Mouse (Mus musculus) right cerebral cortex, postnatal 14 days (tissue): ENCODE results near the gene Mid1ip1.

Experiments used
- DNase-seq: peaks from one replicate; pipeline ENCODE4 v3.0.0; 2022

Gene Mid1ip1

DNA sequence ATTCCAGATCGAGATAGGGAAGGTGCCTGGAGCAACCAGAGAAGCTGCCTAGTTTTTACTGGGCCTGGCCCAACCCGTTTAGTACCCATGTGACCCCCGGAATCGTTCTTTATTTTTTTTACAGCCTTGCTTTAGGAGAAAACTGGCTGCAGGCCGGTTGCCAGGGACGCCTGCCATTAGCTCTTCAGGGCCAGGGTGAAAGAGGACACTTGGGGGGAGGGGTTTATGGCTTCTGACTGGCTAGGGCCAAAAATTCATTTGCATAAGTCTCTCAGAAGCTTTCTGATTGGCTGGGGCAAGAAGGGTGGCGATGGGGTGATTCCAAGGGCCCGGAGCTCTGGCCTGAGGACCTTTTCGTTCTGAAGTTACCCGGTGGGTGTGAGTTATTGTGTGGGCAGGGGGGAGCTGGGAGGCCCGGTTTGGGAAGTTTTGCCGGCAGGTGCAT is at the start of gene Mid1ip1:
Gene Mid1ip1, plus strand, starts transcription at position 318 of the 445 bp plus-strand sequence.
- DNase-seq = peak; percentile 22

DNA sequence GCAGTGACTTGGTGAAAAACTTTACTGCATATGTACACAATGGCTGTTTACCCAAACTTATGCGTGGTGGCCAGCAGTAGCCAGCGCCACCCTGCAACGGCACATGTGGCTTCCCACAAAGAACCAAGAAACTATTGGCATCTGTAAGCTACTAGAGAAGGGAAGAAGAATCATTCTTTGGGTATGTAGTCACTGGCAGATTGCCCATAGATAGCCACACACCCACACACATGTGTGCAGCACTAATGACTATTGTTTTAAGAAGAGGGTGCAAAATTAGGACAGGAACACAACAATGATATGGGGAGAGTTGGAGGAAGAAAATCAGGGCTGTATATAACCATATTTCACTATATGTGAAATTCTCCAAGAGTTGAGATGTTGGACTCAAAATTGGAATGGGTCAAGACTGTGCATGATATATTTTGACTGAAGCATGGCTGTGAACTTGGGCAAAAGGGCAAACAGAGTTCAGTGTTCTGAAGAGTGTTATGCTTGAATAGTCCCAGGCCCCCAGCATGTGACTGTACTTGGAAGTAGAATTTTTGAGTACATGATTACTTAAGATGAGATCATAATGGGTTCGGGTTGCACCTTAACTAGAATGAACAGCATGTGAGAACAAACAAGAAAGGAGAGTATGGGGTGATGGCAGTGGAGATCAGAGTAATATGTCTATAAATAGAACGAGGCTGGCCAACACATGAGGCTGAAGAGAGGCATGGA is 20.2 kb upstream of the Mid1ip1 start:
- DNase-seq = no peak

DNA sequence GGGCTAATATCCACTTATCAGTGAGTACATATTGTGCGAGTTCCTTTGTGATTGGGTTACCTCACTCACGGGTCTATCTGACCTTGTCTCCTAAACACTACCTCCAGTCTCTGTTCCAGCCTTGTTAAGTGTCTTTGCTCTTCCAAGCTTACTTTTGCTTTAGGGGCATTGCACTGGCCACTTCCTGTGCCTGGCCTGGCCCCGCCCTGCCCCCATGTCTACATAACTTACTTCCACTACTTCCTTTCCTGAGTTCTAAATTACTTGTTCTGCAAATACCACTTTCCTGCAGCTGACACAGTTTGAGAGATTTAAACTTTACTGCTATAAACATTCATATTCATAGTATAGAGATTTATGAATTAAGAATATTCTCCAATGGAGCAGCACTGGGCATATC is 8.1 kb upstream of the Mid1ip1 start:
- DNase-seq = no peak

DNA sequence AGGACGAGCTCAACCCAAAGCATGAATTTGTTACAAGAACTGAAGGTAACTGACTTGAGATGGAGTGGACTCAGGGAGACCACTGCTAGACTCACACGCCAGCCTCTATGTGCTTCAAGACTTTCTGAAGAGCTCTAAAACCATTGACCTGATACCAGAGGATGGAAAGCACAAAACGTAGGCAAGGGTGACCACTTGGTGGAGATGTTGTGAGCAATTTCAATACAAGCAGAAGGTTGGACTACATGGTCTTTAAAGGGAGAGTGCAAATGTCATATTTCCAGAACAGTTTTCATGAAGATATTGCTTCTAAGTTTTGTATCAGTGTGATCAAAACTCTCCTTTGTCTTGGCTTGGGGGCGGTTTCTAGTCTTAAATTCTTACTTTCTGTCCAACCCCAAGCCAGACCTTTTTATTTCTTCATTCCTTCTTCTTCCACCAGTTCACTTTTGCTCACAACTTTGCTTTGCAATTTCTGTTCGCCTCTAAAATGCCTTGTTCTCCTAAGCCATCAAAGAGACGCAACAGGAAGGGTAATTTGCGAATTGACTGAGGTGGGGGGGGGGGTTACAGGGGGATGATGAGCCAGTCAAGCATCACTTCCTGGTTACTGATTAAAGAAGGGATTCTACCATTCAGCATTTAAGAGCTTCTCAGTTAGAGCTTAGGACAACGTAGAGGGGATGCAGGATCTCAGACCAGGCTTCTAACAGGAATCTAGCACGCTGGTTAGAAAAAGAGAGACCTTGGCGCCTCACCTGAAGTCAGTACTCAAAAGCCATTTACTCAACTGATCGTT is 775 bp upstream of the Mid1ip1 start:
- no peak for DNase-seq

DNA sequence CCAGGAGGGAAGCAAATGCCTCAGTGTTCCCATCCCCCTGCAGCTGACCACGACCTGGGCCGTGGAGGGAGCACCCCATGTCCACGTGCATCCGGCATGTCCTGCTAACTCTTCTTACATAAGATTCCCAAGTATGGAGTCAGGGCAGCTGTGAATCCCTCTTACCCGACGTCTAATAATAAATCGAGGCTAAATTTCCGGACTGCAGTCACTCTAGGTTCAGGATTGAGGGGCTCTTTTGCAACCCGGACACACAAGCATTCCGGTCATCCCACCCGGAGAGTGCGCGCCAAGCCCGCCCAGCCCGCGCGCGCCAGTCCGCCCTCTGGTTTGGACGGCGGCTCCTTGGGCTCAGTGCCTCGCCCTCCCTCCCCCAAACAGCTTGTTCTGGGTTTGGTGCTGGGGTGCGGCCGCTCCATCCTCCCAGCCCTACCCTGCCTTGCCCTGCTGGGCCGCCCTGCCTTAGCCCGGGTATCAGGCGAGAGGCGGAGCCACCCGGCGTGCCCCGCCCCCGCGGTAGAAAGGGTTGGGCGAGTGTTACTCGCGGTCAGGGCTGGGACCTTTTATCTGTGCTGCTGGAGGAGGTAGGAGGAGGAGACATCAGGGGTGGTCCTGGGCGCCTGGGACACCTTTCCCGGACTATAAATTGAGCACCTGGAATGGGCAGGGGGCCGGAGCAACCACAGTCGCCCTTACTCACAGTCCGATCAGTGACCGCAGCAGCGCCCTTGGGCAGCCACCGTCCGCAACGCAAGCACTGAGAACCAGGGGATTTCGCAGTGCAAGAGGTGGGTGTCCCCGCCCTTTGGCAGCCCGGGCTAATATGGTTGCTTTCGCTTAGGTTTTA is 2.3 kb downstream of the Mid1ip1 start:
- peak; percentile 70 for DNase-seq

DNA sequence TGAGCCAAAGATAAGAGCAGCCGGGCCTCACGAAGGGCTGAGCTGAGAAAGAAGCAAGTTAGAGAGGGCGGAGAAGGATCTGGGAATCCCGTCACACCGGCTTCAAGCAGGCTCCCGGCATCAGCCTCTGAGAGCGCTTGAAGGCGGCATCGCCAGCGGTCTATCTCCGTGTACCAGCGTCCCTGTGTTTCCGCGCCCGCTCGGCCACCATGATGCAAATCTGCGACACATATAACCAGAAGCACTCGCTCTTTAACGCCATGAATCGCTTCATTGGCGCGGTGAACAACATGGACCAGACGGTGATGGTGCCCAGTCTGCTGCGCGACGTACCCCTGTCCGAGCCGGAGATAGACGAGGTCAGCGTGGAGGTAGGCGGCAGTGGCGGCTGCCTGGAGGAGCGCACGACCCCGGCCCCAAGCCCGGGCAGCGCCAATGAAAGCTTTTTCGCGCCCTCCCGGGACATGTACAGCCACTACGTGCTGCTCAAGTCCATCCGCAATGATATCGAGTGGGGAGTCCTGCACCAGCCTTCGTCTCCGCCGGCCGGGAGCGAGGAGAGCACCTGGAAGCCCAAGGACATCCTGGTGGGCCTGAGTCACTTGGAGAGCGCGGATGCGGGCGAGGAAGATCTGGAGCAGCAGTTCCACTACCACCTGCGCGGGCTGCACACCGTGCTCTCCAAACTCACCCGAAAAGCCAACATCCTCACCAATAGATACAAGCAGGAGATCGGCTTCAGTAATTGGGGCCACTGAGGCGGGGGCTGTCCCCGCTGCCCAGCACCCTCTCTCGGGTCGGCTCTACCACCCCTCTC is 3.4 kb downstream of the Mid1ip1 start:
- peak; percentile 45 for DNase-seq

DNA sequence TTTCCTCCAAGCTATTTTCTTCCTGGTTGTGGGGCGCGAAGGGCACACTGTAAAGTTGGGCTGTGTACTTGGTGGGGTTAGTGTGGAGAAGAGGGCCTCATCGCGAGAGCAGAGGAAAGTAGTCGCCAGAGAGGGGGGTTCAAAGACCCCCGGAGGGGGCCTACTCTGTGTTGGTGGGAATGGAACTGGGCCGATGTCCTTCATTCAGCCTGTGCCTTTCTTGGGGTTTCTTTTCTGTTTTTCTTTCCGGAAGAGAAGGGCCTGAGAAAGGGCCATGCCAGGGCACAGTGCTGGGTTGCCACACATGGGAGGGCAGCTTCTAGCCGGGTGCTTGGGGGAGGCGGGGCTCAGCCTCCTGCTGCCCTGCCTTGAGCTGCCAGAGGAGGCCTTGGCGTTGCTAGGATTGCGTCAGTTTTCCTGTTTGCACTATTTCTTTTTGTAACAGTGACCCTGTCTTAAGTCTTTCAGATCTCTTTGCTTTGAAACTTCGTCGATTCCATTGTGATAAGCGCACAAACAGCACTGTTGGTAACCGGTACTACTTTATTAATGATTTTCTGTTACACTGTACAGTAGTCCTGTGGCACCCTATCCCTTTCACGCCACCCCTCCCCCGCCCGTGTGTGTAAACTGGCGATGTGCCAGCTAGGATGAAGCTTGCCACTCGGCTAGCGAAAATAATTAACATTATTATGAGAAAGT is 4.2 kb downstream of the Mid1ip1 start:
- peak; percentile 45 for DNase-seq

DNA sequence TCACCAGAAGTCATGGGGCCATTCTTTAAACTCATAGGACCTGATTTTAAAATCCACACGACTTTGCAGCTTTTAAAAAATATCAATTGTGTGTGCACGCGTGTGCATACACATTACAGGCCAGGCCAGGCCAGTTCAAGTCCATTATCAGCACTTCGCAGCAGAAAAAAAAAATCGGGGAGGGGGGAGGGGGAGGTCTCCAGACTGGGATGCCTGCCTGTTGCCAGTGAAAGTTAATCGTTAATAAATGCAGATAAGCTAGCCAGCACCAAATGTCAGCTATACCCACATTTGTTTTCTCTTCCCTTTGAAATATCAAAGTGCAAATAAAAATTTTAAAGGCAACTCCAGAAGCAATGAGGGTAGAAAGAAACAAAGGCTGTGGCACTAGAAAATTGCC is 5.6 kb downstream of the Mid1ip1 start:
- DNase-seq = no peak

DNA sequence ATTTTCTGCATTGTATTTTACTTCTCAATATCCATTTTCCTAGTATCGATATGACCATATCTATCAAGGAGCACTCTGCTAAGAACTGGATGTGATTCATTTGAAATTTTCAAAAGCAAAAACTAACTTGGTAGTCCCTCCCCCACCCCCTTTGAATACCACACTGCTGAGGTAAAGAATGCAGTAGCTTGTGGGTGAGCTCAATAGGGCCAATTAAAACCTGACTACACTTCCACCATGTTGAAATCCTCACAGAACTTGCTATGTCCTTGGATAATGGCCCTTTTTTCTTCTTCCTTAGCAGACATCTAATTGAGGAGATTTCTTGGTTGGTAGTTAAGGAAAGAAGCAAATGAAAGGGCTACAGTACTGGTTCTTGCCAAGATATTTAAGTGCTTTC is 9.8 kb downstream of the Mid1ip1 start:
- DNase-seq = no peak

DNA sequence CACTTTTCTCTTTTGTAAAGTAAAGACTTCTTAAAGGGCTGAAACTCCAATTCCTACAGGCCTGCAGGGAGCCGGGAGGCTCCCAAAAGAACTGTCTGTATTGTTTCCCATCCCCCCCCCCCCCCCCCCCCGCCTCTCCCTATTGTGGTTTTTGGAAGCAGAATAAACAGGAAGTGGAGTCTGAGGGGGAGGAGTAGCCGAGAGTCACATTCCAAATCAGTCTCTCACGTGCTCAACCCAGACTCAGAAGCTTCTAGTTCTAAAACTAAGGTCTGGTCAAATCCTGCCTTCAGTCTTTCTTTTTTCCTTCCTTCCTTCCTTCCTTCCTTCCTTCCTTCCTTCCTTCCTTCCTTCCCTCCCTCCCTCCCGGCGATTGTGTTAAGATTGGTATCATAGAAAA is 14.7 kb downstream of the Mid1ip1 start:
- DNase-seq = no peak

DNA sequence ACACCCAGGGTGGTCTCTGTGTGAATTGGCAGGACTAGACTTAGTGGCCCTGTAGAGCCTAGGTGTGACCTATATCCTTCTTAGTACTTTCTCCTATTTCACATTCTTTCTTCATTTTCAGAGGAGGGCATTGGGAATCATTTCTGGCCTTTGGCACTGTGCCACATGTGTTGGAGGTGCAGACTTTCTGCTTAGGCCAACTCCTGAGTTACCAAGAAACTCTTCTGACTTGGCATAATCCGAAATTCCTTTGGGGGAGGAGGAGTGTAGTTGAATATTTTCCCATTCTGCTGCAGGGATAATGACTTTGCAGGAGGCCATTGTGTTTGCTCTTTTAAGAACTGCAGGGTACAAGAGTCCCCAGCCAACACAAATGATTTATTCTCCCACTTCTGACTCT is 19.6 kb downstream of the Mid1ip1 start:
- peak; percentile 4 for DNase-seq

DNA sequence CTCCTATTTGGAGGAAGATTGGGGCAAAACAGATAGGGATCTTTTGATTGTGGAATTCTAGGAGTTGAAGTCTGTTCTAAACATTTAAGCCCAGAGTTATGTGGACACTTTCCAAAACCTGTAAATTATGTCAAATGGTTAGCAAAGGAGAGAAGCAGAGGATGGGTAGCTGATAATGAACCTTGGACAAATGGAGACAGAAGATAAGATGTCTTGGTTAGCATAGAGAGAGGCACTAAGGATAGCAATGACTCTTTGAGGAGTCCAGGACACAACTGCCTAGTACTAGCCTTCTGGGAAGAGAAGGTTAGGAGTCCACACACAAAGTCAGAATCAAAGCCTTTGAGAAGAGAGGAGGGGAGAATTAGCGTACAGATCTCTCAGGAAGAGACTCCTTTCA is 20.1 kb downstream of the Mid1ip1 start:
- no peak for DNase-seq

DNA sequence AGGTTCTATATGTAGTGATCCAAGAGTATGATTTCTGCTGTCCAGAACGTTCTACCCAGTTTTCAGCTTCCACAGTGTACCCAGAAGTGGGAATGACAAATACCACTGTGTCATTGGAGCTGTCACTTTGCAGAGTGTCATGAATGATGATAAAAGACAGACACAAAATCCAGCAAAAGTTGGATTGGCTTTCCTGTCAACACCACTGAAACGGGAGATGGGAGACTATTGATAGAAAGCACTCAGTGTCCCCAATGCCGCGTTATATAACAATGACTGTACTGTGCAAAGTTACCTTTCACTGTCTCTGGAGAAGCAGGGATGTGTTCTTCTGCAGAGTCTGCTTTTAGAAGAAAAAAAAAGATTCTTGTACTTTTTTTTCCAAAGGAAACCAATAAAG is 44.1 kb downstream of the Mid1ip1 start:
- no peak for DNase-seq

DNA sequence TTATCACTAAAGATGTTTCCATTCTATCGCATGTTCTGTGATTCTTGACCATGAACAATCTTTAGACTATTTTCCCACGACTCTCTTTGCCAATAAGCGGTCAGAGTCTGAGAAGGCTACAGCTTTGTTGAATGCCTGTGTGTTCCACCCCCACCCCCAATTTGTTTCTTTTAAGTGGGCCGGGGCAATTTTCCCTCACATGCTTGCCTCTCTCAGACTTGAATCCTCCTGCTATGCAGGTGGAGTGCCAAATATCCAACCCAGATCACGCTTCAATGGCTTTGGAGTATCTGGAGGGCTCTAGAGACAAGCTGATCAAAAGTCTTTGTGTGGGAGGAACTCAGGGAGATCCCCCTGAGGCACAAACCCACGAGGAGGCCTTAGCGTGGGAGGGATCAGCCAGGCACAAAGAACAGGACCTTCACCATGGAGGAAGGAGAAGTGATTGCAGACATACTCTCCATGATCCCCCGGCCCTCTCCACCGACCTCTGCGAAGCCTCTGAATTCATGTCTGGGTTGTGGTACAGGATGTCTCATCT is 48.7 kb downstream of the Mid1ip1 start:
- DNase-seq = no peak
